Mouse (Mus musculus): ENCODE data around the gene C530025M09Rik.

The C530025M09Rik gene

GRCm38 (mm10) chr2:149798613-149799012 is 32.4 kb downstream of the C530025M09Rik start:
- DNase-seq (ENCODE audit: low spot score): no peak
